Mouse (Mus musculus) v-Abl transformed pro-B cells (cell line): Measurements from ENCODE around the gene Tfap2a.

Experiments used
- in situ Hi-C, 2 experiments: fragments of 400-800 bp; cut with MboI; formaldehyde crosslinking; loops; one replicate each; pipeline ENCODE4 v1.15.1; 2025; ENCODE audit not compliant: unreplicated experiment in 2 of 2

Gene Tfap2a

GRCm38 (mm10) chr13:40734316-40734965 lies 3.7 kb downstream of the Tfap2a start:
- in situ Hi-C loops, result no loop called here

GRCm38 (mm10) chr13:40733542-40734151 lies 4.5 kb downstream of the Tfap2a start:
- in situ Hi-C loops, result no loop called here

- in situ Hi-C loops, result no loop called here
Measured at GRCm38 (mm10) chr13:40732816-40733541, 5.2 kb downstream of the Tfap2a start.

GRCm38 (mm10) chr13:40732085-40732484 lies 6.1 kb downstream of the Tfap2a start:
- in situ Hi-C loops, result no loop called here

GRCm38 (mm10) chr13:40731179-40731841 lies 6.9 kb downstream of the Tfap2a start:
- in situ Hi-C loops, result no loop called here

GRCm38 (mm10) chr13:40730651-40731178 lies 7.5 kb downstream of the Tfap2a start:
- in situ Hi-C loops, result no loop called here

- in situ Hi-C loops, result no loop called here
Measured at GRCm38 (mm10) chr13:40729592-40730431, 8.4 kb downstream of the Tfap2a start.

GRCm38 (mm10) chr13:40729037-40729436 lies 9.1 kb downstream of the Tfap2a start:
- in situ Hi-C loops, result no loop called here

GRCm38 (mm10) chr13:40728626-40728990 lies 9.6 kb downstream of the Tfap2a start:
- in situ Hi-C loops, result no loop called here

GRCm38 (mm10) chr13:40727731-40728625 lies 10.2 kb downstream of the Tfap2a start:
- in situ Hi-C loops, result no loop called here

- in situ Hi-C loops, result no loop called here
Measured at GRCm38 (mm10) chr13:40725924-40726323, 12.3 kb downstream of the Tfap2a start.

GRCm38 (mm10) chr13:40723598-40723920 lies 14.6 kb downstream of the Tfap2a start:
- in situ Hi-C loops, result no loop called here

- in situ Hi-C loops, result no loop called here
Measured at GRCm38 (mm10) chr13:40722741-40723597, 15.2 kb downstream of the Tfap2a start.

- in situ Hi-C loops, result no loop called here
Measured at GRCm38 (mm10) chr13:40719741-40720082, 18.5 kb downstream of the Tfap2a start.

- in situ Hi-C loops, result no loop called here
Measured at GRCm38 (mm10) chr13:40719066-40719740, 19.0 kb downstream of the Tfap2a start.

- in situ Hi-C loops, result no loop called here
Measured at GRCm38 (mm10) chr13:40716771-40717716, 21.1 kb downstream of the Tfap2a start.

GRCm38 (mm10) chr13:40714531-40714930 lies 23.6 kb downstream of the Tfap2a start:
- in situ Hi-C loops, result no loop called here
